ENCODE assay signal across 8 mouse cellular contexts in the genomic region with DNA sequence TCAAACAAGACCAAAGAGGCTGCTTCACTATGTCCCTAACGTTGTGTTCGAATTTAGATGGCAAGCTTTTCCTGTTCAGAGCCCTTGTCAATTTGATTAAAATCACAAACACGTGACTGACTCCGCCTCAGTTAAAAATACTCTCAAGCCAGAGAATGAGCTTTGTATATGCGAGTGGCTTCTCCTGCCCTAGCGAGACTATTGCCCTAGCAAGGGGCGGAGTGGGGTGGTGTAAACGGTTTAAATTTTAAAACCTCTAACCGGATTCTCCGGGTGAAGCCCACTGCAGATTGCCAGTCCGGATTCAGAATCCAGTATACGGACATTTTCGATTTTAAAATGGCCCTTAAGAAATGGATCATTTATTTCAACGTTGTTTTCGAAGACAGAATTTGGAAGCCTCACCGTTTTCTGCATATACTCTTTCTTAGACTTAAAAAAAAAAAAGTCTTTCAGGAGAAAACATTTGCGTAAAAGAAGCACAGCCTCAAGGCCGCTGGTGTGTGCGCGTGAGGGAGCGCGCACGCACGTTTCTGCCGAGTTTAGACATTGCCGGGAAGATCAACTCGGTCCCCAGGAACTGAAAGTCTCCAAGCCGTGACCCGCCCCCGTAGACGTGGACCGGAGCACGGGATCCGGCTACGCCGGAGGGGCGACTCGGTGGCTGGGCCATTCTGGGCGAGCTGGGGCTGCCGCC.
A peak's percentile ranks its signal among the peaks of the same experiment; 100 is the strongest.
DNase-seq lines count a peak whose midpoint lies in the region; ATAC-seq and TF ChIP-seq lines count a peak whose summit lies in the region.

No protein-coding gene starts in this region.

- no peaks in the 10 kb centered on the region for H3K36me3 ChIP-seq in testis, adult 2 months (ENCODE audit: control insufficient read depth, insufficient read depth, low read length)
- H3K36me3 ChIP-seq in heart, embryonic 10.5 days, result no peaks in the 10 kb centered on the region
- no peaks in the 10 kb centered on the region for H3K36me3 ChIP-seq in kidney, embryonic 14.5 days (ENCODE audit: control insufficient read depth, insufficient read depth, low read length)
- no peaks in the 10 kb centered on the region for H3K36me3 ChIP-seq in liver, embryonic 14.5 days (replicated peaks; ENCODE audit: control insufficient read depth, insufficient read depth, low read depth)
- H3K36me3 ChIP-seq in neural tube, embryonic 15.5 days, result no peaks in the 10 kb centered on the region

- H3K4me3 ChIP-seq in testis, adult 2 months (ENCODE audit: control insufficient read depth, low read depth, low read length), result peak overlapping the region; percentile 87
- H3K4me3 ChIP-seq in brown adipose tissue, adult 24 weeks (ENCODE audit: insufficient read depth, low read depth, low read length), result peak overlapping the region; percentile 73
- H3K4me3 ChIP-seq in heart, embryonic 10.5 days, result peak overlapping the region; percentile 64
- peak overlapping the region; percentile 70 for H3K4me3 ChIP-seq in kidney, embryonic 14.5 days (ENCODE audit: low read length)
- peak overlapping the region; percentile 45 to 54 for H3K4me3 ChIP-seq in liver, embryonic 14.5 days (ENCODE audit: insufficient read depth in 1 of 2, low read depth in 2 of 2, low read length in 2 of 2)
- peak overlapping the region; percentile 76 for H3K4me3 ChIP-seq in neural tube, embryonic 15.5 days (replicated peaks)

- H3K4me1 ChIP-seq in testis, adult 2 months (ENCODE audit: control insufficient read depth, insufficient read depth, low read length), result peaks cover 2% of the 10 kb centered on the region
- no peaks in the 10 kb centered on the region; the same call in 1 of the 2 replicates for H3K4me1 ChIP-seq in brown adipose tissue, adult 24 weeks (ENCODE audit: control insufficient read depth, insufficient read depth, insufficient read length, low read length)
- peaks cover 14% of the 10 kb centered on the region for H3K4me1 ChIP-seq in heart, embryonic 10.5 days
- no peaks in the 10 kb centered on the region for H3K4me1 ChIP-seq in kidney, embryonic 14.5 days (ENCODE audit: control insufficient read depth, insufficient read depth, low read length)
- no peaks in the 10 kb centered on the region for H3K4me1 ChIP-seq in liver, embryonic 14.5 days (replicated peaks; ENCODE audit: control insufficient read depth in 2 of 2, insufficient read depth in 2 of 2, low read length in 1 of 2)
- peaks cover 14% of the 10 kb centered on the region for H3K4me1 ChIP-seq in neural tube, embryonic 15.5 days

- no peaks in the 10 kb centered on the region for H3K9me3 ChIP-seq in heart, embryonic 10.5 days
- no peaks in the 10 kb centered on the region for H3K9me3 ChIP-seq in kidney, embryonic 14.5 days (ENCODE audit: control insufficient read depth, low read length)
- no peaks in the 10 kb centered on the region for H3K9me3 ChIP-seq in liver, embryonic 14.5 days (ENCODE audit: control insufficient read depth, low read length)
- no peaks in the 10 kb centered on the region for H3K9me3 ChIP-seq in neural tube, embryonic 15.5 days (replicated peaks)

- TF ChIP-seq EP300 in liver, embryonic 14.5 days (IDR thresholded peaks at IDR 0.05; ENCODE audit: low read depth), result no peak

- TF ChIP-seq POLR2A in testis, adult 2 months (IDR thresholded peaks at IDR 0.05; ENCODE audit: control insufficient read depth, low read depth, low read length), result no peak

- WGBS in heart, embryonic 10.5 days, result 2% methylated on average over 40 of the region's 40 CpGs
- WGBS in kidney, embryonic 14.5 days, result under 1% methylated on average over 40 of the region's 40 CpGs
- 1% methylated on average over 40 of the region's 40 CpGs for WGBS in liver, embryonic 14.5 days (ENCODE audit: insufficient replicate concordance)
- under 1% methylated on average over 40 of the region's 40 CpGs for WGBS in neural tube, embryonic 15.5 days

- no peak for TF ChIP-seq CTCF in testis, adult 2 months (IDR thresholded peaks at IDR 0.05; ENCODE audit: control insufficient read depth, insufficient read depth, insufficient replicate concordance, low read depth, low read length)
- TF ChIP-seq CTCF in liver, embryonic 14.5 days (IDR thresholded peaks at IDR 0.05; ENCODE audit: low read depth), result no peak

- ATAC-seq in kidney, embryonic 14.5 days (ENCODE audit: low FRiP score, low TSS enrichment), result no peak; the same call in 1 of the 2 replicates
- no peak for ATAC-seq in liver, embryonic 14.5 days (ENCODE audit: insufficient read depth)
- ATAC-seq in neural tube, embryonic 15.5 days (ENCODE audit: low FRiP score), result peak; percentile 82

- H3K27me3 ChIP-seq in testis, adult 2 months (ENCODE audit: control insufficient read depth, insufficient read depth, low read length), result no peaks in the 10 kb centered on the region
- H3K27me3 ChIP-seq in heart, embryonic 10.5 days (ENCODE audit: insufficient read depth, poor library complexity, severe bottlenecking), result no peaks in the 10 kb centered on the region
- H3K27me3 ChIP-seq in kidney, embryonic 14.5 days (ENCODE audit: control insufficient read depth, insufficient read depth, low read length), result peaks cover 4% of the 10 kb centered on the region; the same call in 1 of the 2 replicates
- peaks cover 19% of the 10 kb centered on the region for H3K27me3 ChIP-seq in liver, embryonic 14.5 days (ENCODE audit: control insufficient read depth, insufficient read depth, low read length)
- no peaks in the 10 kb centered on the region for H3K27me3 ChIP-seq in neural tube, embryonic 15.5 days (replicated peaks)

- peak overlapping the region; percentile 55 for H3K9ac ChIP-seq in kidney, embryonic 14.5 days (ENCODE audit: low read depth, low read length)
- no peak overlapping the region for H3K9ac ChIP-seq in liver, embryonic 14.5 days (replicated peaks)
- H3K9ac ChIP-seq in neural tube, embryonic 15.5 days (replicated peaks), result peak overlapping the region; percentile 59

- peak overlapping the region; percentile 79 for H3K4me2 ChIP-seq in kidney, embryonic 14.5 days (replicated peaks; ENCODE audit: low read depth, low read length)
- peak overlapping the region; percentile 58 for H3K4me2 ChIP-seq in liver, embryonic 14.5 days (ENCODE audit: low read depth)
- peak overlapping the region; percentile 81 for H3K4me2 ChIP-seq in neural tube, embryonic 15.5 days

- DNase-seq in testis, postnatal 10 days (ENCODE audit: low spot score), result no peak
- DNase-seq in heart, embryonic 10.5 days (ENCODE audit: low spot score), result peak; percentile 28
- DNase-seq in liver, embryonic 14.5 days (ENCODE audit: low read depth in 3 of 3, low spot score in 3 of 3), result no peak
- DNase-seq in urinary bladder, postnatal 25 days (ENCODE audit: low spot score), result no peak

- H3K27ac ChIP-seq in testis, adult 2 months (ENCODE audit: control insufficient read depth, insufficient read depth, low read depth, low read length), result peak overlapping the region; percentile 76
- peak overlapping the region; percentile 69 for H3K27ac ChIP-seq in brown adipose tissue, adult 24 weeks (replicated peaks; ENCODE audit: low read depth, low read length)
- H3K27ac ChIP-seq in heart, embryonic 10.5 days, result peak overlapping the region; percentile 56
- no peak overlapping the region for H3K27ac ChIP-seq in kidney, embryonic 14.5 days (ENCODE audit: low read depth, low read length)
- H3K27ac ChIP-seq in liver, embryonic 14.5 days, result no peak overlapping the region
- H3K27ac ChIP-seq in neural tube, embryonic 15.5 days (replicated peaks), result peak overlapping the region; percentile 86

Comparison
In these comparisons a context has a peak if more than half of its experiments do, and no peak if none do; other contexts are left out.
1. H3K27ac ChIP-seq: peak in testis, adult 2 months (single experiment), brown adipose tissue, adult 24 weeks (single experiment), heart, embryonic 10.5 days (single experiment) and neural tube, embryonic 15.5 days (single experiment); none in kidney, embryonic 14.5 days (single experiment) and liver, embryonic 14.5 days (single experiment).
2. Peak in every context shown above with its lines, with median percentiles within 50 percentile points of each other: H3K4me3 ChIP-seq and H3K4me2 ChIP-seq.